Mouse (Mus musculus) ES-E14 (cell line): Measurements from ENCODE around the gene Adora2a. TPM values are rescaled to one million over a fixed set of nuclear protein-coding genes. Genes with fewer than 3 reads are reported as not detected.

Experiments
- DNase-seq: peaks from one replicate; pipeline ENCODE4 v3.0.0-alpha.2; 2013; ENCODE audit warnings: low read depth, low spot score
- H3K27ac ChIP-seq: 2 replicates; pipeline ENCODE4 v1.5.1; 2012; ENCODE audit warnings: low read depth, mild to moderate bottlenecking, low read length, moderate library complexity, mixed read lengths; ENCODE audit not compliant: poor library complexity, insufficient read depth, severe bottlenecking
- H3K36me3 ChIP-seq: 2 replicates; pipeline ENCODE4 v1.6.1; 2012; ENCODE audit warnings: mild to moderate bottlenecking, low read length, moderate library complexity, mixed read lengths; ENCODE audit not compliant: control insufficient read depth, poor library complexity, insufficient read depth, severe bottlenecking
- H3K4me1 ChIP-seq, 2 experiments: fragments of 150-350 bp in 1 of 2; sonication (generic) in 1 of 2; 2 replicates each; pipeline ENCODE4 v1.6.1; 2012; ENCODE audit warnings: low read length in 2 of 2, mild to moderate bottlenecking in 1 of 2, mixed read lengths in 1 of 2; ENCODE audit not compliant: control insufficient read depth in 2 of 2, insufficient read depth in 2 of 2, poor library complexity in 1 of 2
- H3K4me3 ChIP-seq, 2 experiments: fragments of 150-350 bp in 1 of 2; sonication (generic) in 1 of 2; 2 replicates each; pipeline ENCODE4 v1.5.1; 2012; ENCODE audit warnings: low read length in 2 of 2, low read depth in 1 of 2, mild to moderate bottlenecking in 1 of 2, mixed read lengths in 1 of 2; ENCODE audit not compliant: insufficient read depth in 1 of 2, poor library complexity in 1 of 2, severe bottlenecking in 1 of 2
- H3K9ac ChIP-seq: 2 replicates; pipeline ENCODE4 v1.6.1; 2012; ENCODE audit warnings: low read depth, mild to moderate bottlenecking, low read length, mixed read lengths; ENCODE audit not compliant: poor library complexity, insufficient read depth, severe bottlenecking
- H3K9me3 ChIP-seq: fragments of 150-350 bp; sonication (generic); 2 replicates; pipeline ENCODE4 v1.6.1; 2012; ENCODE audit warnings: low read depth, mild to moderate bottlenecking, low read length; ENCODE audit not compliant: control insufficient read depth, insufficient read depth
- CHD2 ChIP-seq: IDR thresholded peaks from 2 replicates; pipeline ENCODE4 v1.6.1; 2014; ENCODE audit warnings: mild to moderate bottlenecking, low read depth, low read length, inconsistent platforms
- HCFC1 ChIP-seq: IDR thresholded peaks from 2 replicates; pipeline ENCODE4 v1.6.1; 2012; ENCODE audit warnings: low read length, inconsistent platforms, borderline replicate concordance; ENCODE audit not compliant: insufficient read depth
- MAFK ChIP-seq: IDR thresholded peaks from 2 replicates; pipeline ENCODE4 v1.6.1; 2014; ENCODE audit warnings: mild to moderate bottlenecking, low read depth, low read length, inconsistent platforms; ENCODE audit not compliant: insufficient read depth
- ZC3H11A ChIP-seq: IDR thresholded peaks from 2 replicates; pipeline ENCODE4 v1.6.1; 2012; ENCODE audit warnings: low read depth, mild to moderate bottlenecking, inconsistent platforms, low read length, borderline replicate concordance
- ZNF384 ChIP-seq: IDR thresholded peaks from 2 replicates; pipeline ENCODE4 v1.6.1; 2012; ENCODE audit warnings: low read depth, low read length, inconsistent platforms
- in situ Hi-C, 2 experiments: fragments of 600-800 bp; cut with MboI; formaldehyde crosslinking; loops; one replicate each; pipeline ENCODE4 v1.15.1; 2025; ENCODE audit warnings: low sequenced_read_pairs in 2 of 2, inconsistent platforms in 1 of 2; ENCODE audit not compliant: unreplicated experiment in 2 of 2
- total RNA-seq: library from RNA; depleted of rRNA; stranded (reverse); fragments of 300-350 nt; gene quantifications from 2 replicates; pipeline ENCODE4 v1.2.3, GENCODE M21; 2012

The Adora2a gene
- total RNA-seq, 1 experiment = 0.58 TPM

DNA sequence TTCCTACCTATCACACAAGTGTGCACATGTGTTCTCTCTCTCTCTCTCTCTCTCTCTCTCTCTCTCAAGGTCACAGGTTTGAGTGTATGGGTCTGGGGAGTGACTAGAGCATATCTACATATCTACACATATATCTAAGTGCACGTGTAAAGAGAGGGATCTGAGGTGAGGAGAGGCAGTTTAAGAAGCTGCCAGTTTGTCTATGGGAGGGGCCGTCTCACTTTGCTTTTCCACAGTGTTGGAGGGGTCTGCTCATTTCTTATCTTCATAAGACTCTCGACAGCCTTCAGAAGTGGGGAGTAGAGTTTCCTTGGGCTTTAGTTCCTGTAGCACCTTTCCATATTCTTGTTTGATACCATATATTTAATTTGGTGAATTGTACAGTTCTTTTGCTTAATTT is 23.4 kb upstream of the Adora2a start:
- Histone ChIP-seq H3K4me1 (no peaks in the 10 kb centered on the region), H3K27ac (no peak overlapping the region), H3K4me3 (no peak overlapping the region), H3K9ac (no peak overlapping the region), H3K36me3 (no peaks in the 10 kb centered on the region), H3K9me3 (no peaks in the 10 kb centered on the region)
- no peak for DNase-seq
- no peak for TF ChIP-seq ZNF384
- TF ChIP-seq CHD2 = no peak
- no peak for TF ChIP-seq MAFK
- no peak for TF ChIP-seq HCFC1
- TF ChIP-seq ZC3H11A = no peak
- in situ Hi-C loops = no loop called here

GRCm38 (mm10) chr10:75294362-75294761 is 22.3 kb upstream of the Adora2a start:
- Histone ChIP-seq H3K9ac (no peak overlapping the region), H3K9me3 (no peaks in the 10 kb centered on the region), H3K36me3 (no peaks in the 10 kb centered on the region), H3K4me3 (no peak overlapping the region), H3K4me1 (no peaks in the 10 kb centered on the region), H3K27ac (no peak overlapping the region)
- in situ Hi-C loops = no loop called here
- no peak for DNase-seq
- TF ChIP-seq ZC3H11A = no peak
- TF ChIP-seq HCFC1 = no peak
- TF ChIP-seq CHD2 = no peak
- TF ChIP-seq MAFK = no peak
- TF ChIP-seq ZNF384 = no peak

- in situ Hi-C loops = no loop called here
- no peak for DNase-seq
- H3K9ac ChIP-seq = no peak overlapping the region
- no peaks in the 10 kb centered on the region for H3K4me1 ChIP-seq
- no peaks in the 10 kb centered on the region for H3K36me3 ChIP-seq
- no peak overlapping the region for H3K4me3 ChIP-seq
- TF ChIP-seq HCFC1 (no peak), ZC3H11A (no peak), MAFK (no peak), ZNF384 (no peak), CHD2 (no peak)
- no peaks in the 10 kb centered on the region for H3K9me3 ChIP-seq
- no peak overlapping the region for H3K27ac ChIP-seq
Measured at GRCm38 (mm10) chr10:75294926-75295325, 21.8 kb upstream of the Adora2a start.

DNA sequence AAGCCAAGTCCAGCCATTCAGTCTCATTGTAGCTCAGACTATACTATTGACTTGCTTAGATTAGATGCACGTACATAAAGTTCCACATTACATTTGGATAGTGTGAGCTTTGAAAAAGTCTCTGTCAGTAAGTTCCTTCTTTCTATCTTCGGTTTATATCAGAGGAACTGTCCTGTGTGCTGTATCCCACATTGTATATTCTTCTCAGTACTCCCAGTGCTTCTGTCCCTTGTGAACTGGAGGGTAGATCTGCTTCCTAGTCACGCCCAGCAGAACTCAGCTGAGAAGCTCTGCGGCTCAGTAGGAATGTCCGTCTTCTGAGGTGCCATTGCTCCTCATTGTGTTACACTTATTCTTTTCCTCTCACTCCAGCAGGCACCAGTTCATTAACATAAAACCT is 18.1 kb upstream of the Adora2a start:
- in situ Hi-C loops = no loop called here
- no peak for DNase-seq
- Histone ChIP-seq H3K4me1 (no peaks in the 10 kb centered on the region), H3K9me3 (no peaks in the 10 kb centered on the region), H3K9ac (no peak overlapping the region), H3K36me3 (peaks cover 11% of the 10 kb centered on the region; the same call in 1 of the 2 replicates), H3K4me3 (no peak overlapping the region), H3K27ac (no peak overlapping the region)
- no peak for TF ChIP-seq MAFK
- TF ChIP-seq CHD2 = no peak
- TF ChIP-seq ZNF384 = no peak
- TF ChIP-seq HCFC1 = no peak

DNA sequence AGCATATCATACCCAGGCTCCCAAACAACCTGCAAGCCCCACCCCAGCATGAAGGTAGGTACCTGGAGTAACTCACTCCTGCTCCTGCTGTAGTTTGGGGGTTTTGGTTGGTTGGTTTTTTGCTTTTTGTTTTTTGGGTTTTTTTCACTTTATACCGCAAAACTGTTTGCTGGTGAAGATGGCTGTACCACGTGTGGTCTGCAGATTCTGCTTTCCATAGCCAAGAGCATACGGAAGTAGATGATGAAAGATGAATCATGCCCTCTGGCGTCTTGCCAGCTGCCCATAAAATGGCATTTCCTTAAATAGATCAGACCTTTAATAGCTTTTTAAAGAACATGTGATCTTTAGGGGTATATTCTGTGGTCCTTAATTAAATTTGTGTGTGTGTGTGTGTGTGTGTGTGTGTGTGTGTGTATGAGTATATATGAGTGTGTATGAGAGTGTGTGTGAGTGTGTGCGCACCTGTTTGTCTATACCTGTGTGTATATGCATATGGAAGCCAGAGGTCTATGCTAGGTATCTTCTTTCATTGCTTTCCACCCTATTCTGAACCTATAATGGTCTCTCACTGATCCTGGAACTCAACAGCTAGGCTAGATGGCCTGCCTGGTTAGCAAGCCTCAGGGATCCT is 16.8 kb upstream of the Adora2a start:
- no peak for DNase-seq
- in situ Hi-C loops = no loop called here
- Histone ChIP-seq H3K4me1 (no peaks in the 10 kb centered on the region), H3K27ac (no peak overlapping the region), H3K36me3 (peaks cover 11% of the 10 kb centered on the region; the same call in 1 of the 2 replicates), H3K4me3 (no peak overlapping the region), H3K9me3 (no peaks in the 10 kb centered on the region), H3K9ac (no peak overlapping the region)
- TF ChIP-seq HCFC1 (no peak), MAFK (no peak), ZC3H11A (no peak), ZNF384 (no peak), CHD2 (no peak)
